Mouse (Mus musculus) kidney, embryonic 14.5 days (tissue): ENCODE data around the gene 6030468B19Rik. TPM values are rescaled to one million over a fixed set of nuclear protein-coding genes. Genes with fewer than 3 reads are reported as not detected.
A peak's percentile ranks its signal among the peaks of the same experiment; 100 is the strongest.
"Not testable (repeated sequence)": the region's sequence is repeated elsewhere in the genome, so short reads cannot be mapped to it uniquely, and the experiment has no call there.

Experiments
- ATAC-seq: fragments of 200-750 bp; cut with Nextera tagmentation; 2 replicates; pipeline ENCODE4 v1.8.0; 2017; ENCODE audit warnings: moderate number of reproducible peaks, mild to moderate bottlenecking, moderate TSS enrichment, moderate library complexity; ENCODE audit not compliant: low FRiP score, low TSS enrichment
- H3K27ac ChIP-seq: fragments of 300-500 bp; sonication (generic); 2 replicates; pipeline ENCODE4 v1.5.1; 2014; ENCODE audit warnings: low read depth, mild to moderate bottlenecking, low read length, moderate library complexity, mixed read lengths
- H3K27me3 ChIP-seq: fragments of 300-500 bp; sonication (generic); 2 replicates; pipeline ENCODE4 v1.6.1; 2014; ENCODE audit warnings: mild to moderate bottlenecking, low read length; ENCODE audit not compliant: control insufficient read depth, insufficient read depth
- H3K36me3 ChIP-seq: fragments of 300-500 bp; sonication (generic); 2 replicates; pipeline ENCODE4 v1.6.1; 2014; ENCODE audit warnings: low read length, mixed read lengths; ENCODE audit not compliant: control insufficient read depth, insufficient read depth
- H3K4me1 ChIP-seq: fragments of 300-500 bp; sonication (generic); 2 replicates; pipeline ENCODE4 v1.6.1; 2014; ENCODE audit warnings: low read length, mixed read lengths; ENCODE audit not compliant: control insufficient read depth, insufficient read depth
- H3K4me2 ChIP-seq: fragments of 300-500 bp; sonication (generic); replicated peaks from 2 replicates; pipeline ENCODE4 v1.6.1; 2014; ENCODE audit warnings: low read depth, mild to moderate bottlenecking, low read length
- H3K4me3 ChIP-seq: fragments of 300-500 bp; sonication (generic); 2 replicates; pipeline ENCODE4 v1.5.1; 2014; ENCODE audit warnings: mild to moderate bottlenecking, low read length
- H3K9ac ChIP-seq: fragments of 300-500 bp; sonication (generic); 2 replicates; pipeline ENCODE4 v1.6.1; 2014; ENCODE audit warnings: low read depth, mild to moderate bottlenecking, low read length, moderate library complexity
- H3K9me3 ChIP-seq: fragments of 300-500 bp; sonication (generic); 2 replicates; pipeline ENCODE4 v1.6.1; 2016; ENCODE audit warnings: low read length; ENCODE audit not compliant: control insufficient read depth
- WGBS: fragments of 180-500 bp; shearing (Covaris S2); extraction: QIAGEN DNeasy Blood & Tissue Kit; methylation state at CpG from one replicate; pipeline ENCODE4 v1.1.7; 2014; 5-methylcytosine and 5-hydroxymethylcytosine counted together
- polyA plus RNA-seq: library from polyadenylated mRNA; unstranded; fragments of >200 nt; fragmentation: Nextera tagmentation; extraction: Ambion mirVana; gene quantifications from 2 replicates; pipeline ENCODE4 v1.2.1, GENCODE M21; 2014

Gene 6030468B19Rik
- polyA plus RNA-seq, 1 experiment from 2014 or later, result not detected

GRCm38 (mm10) chr11:117781993-117782704 lies 15.3 kb upstream of the 6030468B19Rik start, which contains the start of the genes Tmc8 and Tmc6:
Gene Tmc8 (plus strand): TSS chr11:117782076.
Gene Tmc6 (minus strand): TSS chr11:117782198.
- no peaks in the 10 kb centered on the region for H3K9me3 ChIP-seq
- H3K27ac ChIP-seq, result peak within 1 kb of the TSS; percentile 86
- peak within 1 kb of the TSS; percentile 59 for H3K4me3 ChIP-seq
- H3K27me3 ChIP-seq, result no peaks in the 10 kb centered on the region
- H3K9ac ChIP-seq, result peak within 1 kb of the TSS; percentile 28; the same call in 1 of the 2 replicates
- H3K36me3 ChIP-seq, result peaks cover 3% of the 10 kb centered on the region; the same call in 1 of the 2 replicates
- H3K4me2 ChIP-seq, result peak within 1 kb of the TSS; percentile 98
- no peak for ATAC-seq
- peaks cover 39% of the 10 kb centered on the region for H3K4me1 ChIP-seq
- WGBS, result 42% methylated on average over 24 of the region's 24 CpGs

GRCm38 (mm10) chr11:117782705-117783034 lies 14.8 kb upstream of the 6030468B19Rik start:
- peak overlapping the region; percentile 6; the same call in 1 of the 2 replicates for H3K4me3 ChIP-seq
- peak overlapping the region; percentile 67; the same call in 1 of the 2 replicates for H3K27ac ChIP-seq
- ATAC-seq, result no peak
- no peaks in the 10 kb centered on the region for H3K27me3 ChIP-seq
- peaks cover 39% of the 10 kb centered on the region for H3K4me1 ChIP-seq
- peak overlapping the region; percentile 14; the same call in 1 of the 2 replicates for H3K9ac ChIP-seq
- 48% methylated on average over 9 of the region's 9 CpGs for WGBS
- H3K9me3 ChIP-seq, result no peaks in the 10 kb centered on the region
- H3K4me2 ChIP-seq, result peak overlapping the region; percentile 40
- no peaks in the 10 kb centered on the region; the same call in 1 of the 2 replicates for H3K36me3 ChIP-seq

GRCm38 (mm10) chr11:117783089-117783488 lies 14.4 kb upstream of the 6030468B19Rik start:
- Histone ChIP-seq H3K9ac (peak overlapping the region; percentile 14), H3K4me2 (peak overlapping the region; percentile 40), H3K9me3 (no peaks in the 10 kb centered on the region), H3K27me3 (no peaks in the 10 kb centered on the region), H3K27ac (peak overlapping the region; percentile 67; the same call in 1 of the 2 replicates), H3K4me1 (peaks cover 38% of the 10 kb centered on the region), H3K36me3 (no peaks in the 10 kb centered on the region), H3K4me3 (peak overlapping the region; percentile 6; the same call in 1 of the 2 replicates)
- no peak for ATAC-seq
- 4% methylated on average over 27 of the region's 31 CpGs for WGBS

DNA sequence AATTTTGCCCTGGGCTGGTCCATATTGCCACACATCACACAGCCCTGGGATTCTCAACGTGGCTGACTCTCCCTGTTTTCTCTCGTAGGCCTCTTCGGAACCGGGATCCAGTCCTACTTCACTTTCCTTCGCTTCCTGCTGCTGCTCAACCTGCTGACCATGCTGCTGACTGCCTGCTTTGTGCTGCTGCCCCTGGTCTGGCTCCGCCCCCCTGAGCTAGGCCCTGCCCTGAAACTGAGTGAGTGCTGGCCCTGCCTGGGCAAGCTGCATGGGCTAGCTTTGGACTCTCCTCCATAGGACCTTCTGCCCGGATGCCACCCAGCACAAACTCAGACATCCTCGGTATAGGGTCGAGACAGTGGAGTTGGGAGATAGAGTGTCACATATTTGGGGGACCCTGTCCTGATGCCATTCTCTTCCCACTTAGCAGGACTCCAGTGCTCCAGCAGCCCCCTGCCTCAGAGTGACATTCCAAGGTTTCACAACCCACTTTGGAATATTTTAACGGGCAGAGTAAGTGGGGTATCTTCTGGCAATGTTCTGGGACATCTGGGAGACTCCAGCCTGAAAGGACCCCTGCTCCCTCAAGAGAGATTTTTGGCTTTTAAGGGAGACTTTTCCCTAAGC lies 13.7 kb upstream of the 6030468B19Rik start:
- peaks cover 31% of the 10 kb centered on the region for H3K4me1 ChIP-seq
- H3K27ac ChIP-seq, result no peak overlapping the region
- no peaks in the 10 kb centered on the region for H3K36me3 ChIP-seq
- WGBS, result 38% methylated on average over 10 of the region's 10 CpGs
- H3K9ac ChIP-seq, result peak overlapping the region; percentile 14; the same call in 1 of the 2 replicates
- ATAC-seq, result no peak
- H3K4me2 ChIP-seq, result peak overlapping the region; percentile 40
- peak overlapping the region; percentile 6; the same call in 1 of the 2 replicates for H3K4me3 ChIP-seq
- H3K9me3 ChIP-seq, result no peaks in the 10 kb centered on the region
- H3K27me3 ChIP-seq, result no peaks in the 10 kb centered on the region

- no peaks in the 10 kb centered on the region for H3K9me3 ChIP-seq
- H3K4me3 ChIP-seq, result no peak overlapping the region
- H3K27ac ChIP-seq, result no peak overlapping the region
- ATAC-seq, result 0 out of 2 replicates have a peak, but pooled peaks have one; percentile 13
- WGBS, result 4% methylated on average over 10 of the region's 10 CpGs
- H3K4me1 ChIP-seq, result peaks cover 11% of the 10 kb centered on the region
- H3K36me3 ChIP-seq, result no peaks in the 10 kb centered on the region
- H3K9ac ChIP-seq, result no peak overlapping the region
- H3K27me3 ChIP-seq, result no peaks in the 10 kb centered on the region
- no peak overlapping the region for H3K4me2 ChIP-seq
These were observed 11.2 kb upstream of the 6030468B19Rik start for GRCm38 (mm10) chr11:117786294-117786693.

GRCm38 (mm10) chr11:117788481-117788880 lies 9.0 kb upstream of the 6030468B19Rik start:
- H3K9me3 ChIP-seq, H3K27me3 ChIP-seq, H3K4me2 ChIP-seq, H3K36me3 ChIP-seq, H3K27ac ChIP-seq, H3K4me1 ChIP-seq, ATAC-seq, H3K9ac ChIP-seq, H3K4me3 ChIP-seq: not testable (repeated sequence)
- WGBS, result 81% methylated on average over 7 of the region's 7 CpGs

DNA sequence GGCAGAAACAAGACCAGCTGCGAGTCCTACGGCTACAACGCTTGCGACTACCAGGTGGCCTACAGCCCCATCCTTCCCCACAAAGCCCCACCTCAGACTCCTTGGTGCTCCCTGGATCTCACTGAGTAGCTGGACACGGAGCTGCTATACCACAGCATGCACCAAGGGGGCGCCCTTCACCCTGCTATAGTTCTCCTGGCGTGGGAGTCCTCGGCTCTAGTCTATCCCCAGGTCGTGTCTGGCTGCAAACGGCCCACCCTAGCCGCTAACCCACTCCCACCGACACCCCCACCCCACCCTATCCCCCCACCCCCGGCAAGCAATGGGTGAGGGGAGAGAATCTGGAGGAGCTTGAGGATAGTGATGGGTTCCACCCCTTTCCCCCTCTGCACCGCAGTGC lies 7.2 kb upstream of the 6030468B19Rik start:
- Histone ChIP-seq H3K4me1 (no peaks in the 10 kb centered on the region), H3K9me3 (no peaks in the 10 kb centered on the region), H3K9ac (no peak overlapping the region), H3K27ac (no peak overlapping the region), H3K27me3 (no peaks in the 10 kb centered on the region), H3K4me3 (peak overlapping the region; percentile 14; the same call in 1 of the 2 replicates), H3K36me3 (no peaks in the 10 kb centered on the region), H3K4me2 (peak overlapping the region; percentile 38)
- ATAC-seq, result peak; percentile 56
- WGBS, result 15% methylated on average over 14 of the region's 14 CpGs

- 31% methylated on average over 23 of the region's 23 CpGs for WGBS
- no peaks in the 10 kb centered on the region for H3K4me1 ChIP-seq
- peak overlapping the region; percentile 14; the same call in 1 of the 2 replicates for H3K4me3 ChIP-seq
- H3K9ac ChIP-seq, result no peak overlapping the region
- H3K27me3 ChIP-seq, result no peaks in the 10 kb centered on the region
- no peaks in the 10 kb centered on the region for H3K36me3 ChIP-seq
- H3K27ac ChIP-seq, result no peak overlapping the region; the same call in 1 of the 2 replicates
- peak; percentile 43 for ATAC-seq
- peak overlapping the region; percentile 38 for H3K4me2 ChIP-seq
- H3K9me3 ChIP-seq, result no peaks in the 10 kb centered on the region
These were observed 6.6 kb upstream of the 6030468B19Rik start for GRCm38 (mm10) chr11:117790703-117791440.
